Mouse (Mus musculus): ENCODE measurements around the gene Acsf2. TPM values are rescaled to one million over a fixed set of nuclear protein-coding genes. Genes with fewer than 3 reads are reported as not detected.

Acsf2 gene
- total and polyA plus RNA-seq, 3 experiments: 4.5 to 25.7 (median 7.5) TPM

- TF ChIP-seq TCF12 (IDR thresholded peaks at IDR 0.05; ENCODE audit: low read depth, low read length) (peak; percentile 98), PAX5 (IDR thresholded peaks at IDR 0.05; ENCODE audit: low read length) (no peak), USF1 (IDR thresholded peaks at IDR 0.05; ENCODE audit: low read depth, low read length) (no peak; the same call in 1 of the 2 replicates), E2F4 (IDR thresholded peaks at IDR 0.05; ENCODE audit: insufficient replicate concordance, low read depth, low read length) (no peak), MXI1 (IDR thresholded peaks at IDR 0.05; ENCODE audit: low read depth, low read length) (peak; percentile 82; the same call in 1 of the 2 replicates), POLR2AphosphoS2 (IDR thresholded peaks at IDR 0.05; ENCODE audit: low read depth, low read length) (peak; percentile 37; the same call in 1 of the 2 replicates), SIN3A (IDR thresholded peaks at IDR 0.05; ENCODE audit: low read length) (peak; percentile 98), JUN (IDR thresholded peaks at IDR 0.05; ENCODE audit: insufficient read depth, low read depth, low read length) (no peak), TBP (conservative IDR thresholded peaks at IDR 0.05; ENCODE audit: low read depth, low read length) (peak; percentile 64; the same call in 1 of the 2 replicates), ZC3H11A (IDR thresholded peaks at IDR 0.05; ENCODE audit: low read depth, low read length) (no peak), BHLHE40 (IDR thresholded peaks at IDR 0.05; ENCODE audit: low read depth, low read length) (peak; percentile 55; the same call in 1 of the 2 replicates), ZMIZ1 (IDR thresholded peaks at IDR 0.05; ENCODE audit: low read depth, low read length) (peak; percentile 95), GABPA (IDR thresholded peaks at IDR 0.05; ENCODE audit: insufficient replicate concordance, low read depth, low read length) (peak; percentile 95), HCFC1 (IDR thresholded peaks at IDR 0.05; ENCODE audit: low read depth, low read length) (peak; percentile 91), MAX (IDR thresholded peaks at IDR 0.05; ENCODE audit: low read length) (no peak; the same call in 1 of the 2 replicates), NRF1 (IDR thresholded peaks at IDR 0.05; ENCODE audit: low read depth, low read length) (peak; percentile 58), RCOR1 (conservative IDR thresholded peaks at IDR 0.05; ENCODE audit: low read depth, low read length) (no peak), EP300 (IDR thresholded peaks at IDR 0.05; ENCODE audit: low read length) (no peak), ETS1 (conservative IDR thresholded peaks at IDR 0.05; ENCODE audit: low read depth, low read length) (peak; percentile 42), MAZ (IDR thresholded peaks at IDR 0.05; ENCODE audit: low read depth, low read length) (peak; percentile 52; the same call in 1 of the 2 replicates)
Measured at GRCm38 (mm10) chr11:94629199-94629883, 27.7 kb upstream of the Acsf2 start, which contains the start of gene Lrrc59 (continued).

- Histone ChIP-seq H3K4me3 (replicated peaks in 1 of 3; ENCODE audit: low read depth in 2 of 3, low read length in 2 of 3, poor library complexity in 1 of 3) (no peak overlapping the region), H3K36me3 (replicated peaks in 1 of 2; ENCODE audit: control insufficient read depth in 1 of 2, insufficient read depth in 1 of 2, low read length in 1 of 2) (no peaks in the 10 kb centered on the region), H3K9ac (ENCODE audit: insufficient read depth, low read depth) (no peak overlapping the region), H3K27ac (ENCODE audit: insufficient read depth, low read depth) (no peak overlapping the region), H3K27me3 (replicated peaks) (no peaks in the 10 kb centered on the region), H3K79me2 (replicated peaks; ENCODE audit: control insufficient read depth, extremely low read depth, insufficient read depth, poor library complexity, severe bottlenecking) (no peaks in the 10 kb centered on the region), H3K4me2 (ENCODE audit: insufficient read depth, low read depth, poor library complexity, severe bottlenecking) (peak overlapping the region; percentile 7), H3K9me3 (replicated peaks; ENCODE audit: low read length) (peaks cover 10% of the 10 kb centered on the region), H3K4me1 (ENCODE audit: control insufficient read depth in 1 of 2, insufficient read depth in 2 of 2) (peaks cover 9 to 21% of the 10 kb centered on the region in 2 experiments)
- no peak for TF ChIP-seq RAD21 (IDR thresholded peaks at IDR 0.05; ENCODE audit: low read depth, low read length)
- TF ChIP-seq ZKSCAN1 (IDR thresholded peaks at IDR 0.05; ENCODE audit: borderline replicate concordance, low read depth, low read length): no peak
- TF ChIP-seq ZNF384 (IDR thresholded peaks at IDR 0.05; ENCODE audit: low read depth, low read length): peak; percentile 44
- TF ChIP-seq HCFC1 (IDR thresholded peaks at IDR 0.05; ENCODE audit: low read depth, low read length): no peak
- TF ChIP-seq ZC3H11A (IDR thresholded peaks at IDR 0.05; ENCODE audit: low read depth, low read length): no peak
- no peak for TF ChIP-seq USF2 (conservative IDR thresholded peaks at IDR 0.05; ENCODE audit: low read depth, low read length)
- 0 out of 2 replicates have a peak, but pooled peaks have one; percentile 57 for TF ChIP-seq MYC (IDR thresholded peaks at IDR 0.05; ENCODE audit: low read depth, low read length)
- TF ChIP-seq E2F4 (IDR thresholded peaks at IDR 0.05; ENCODE audit: insufficient replicate concordance, low read depth, low read length): no peak
- no peak for TF ChIP-seq MXI1 (IDR thresholded peaks at IDR 0.05; ENCODE audit: low read depth, low read length)
- peak; percentile 60 for TF ChIP-seq BHLHE40 (IDR thresholded peaks at IDR 0.05; ENCODE audit: low read depth, low read length)
- peak; percentile 99 for TF ChIP-seq JUND (conservative IDR thresholded peaks at IDR 0.05; ENCODE audit: low read depth, low read length)
- TF ChIP-seq TCF12 (IDR thresholded peaks at IDR 0.05; ENCODE audit: low read depth, low read length): peak; percentile 58; the same call in 1 of the 2 replicates
- no peak for TF ChIP-seq GABPA (IDR thresholded peaks at IDR 0.05; ENCODE audit: insufficient replicate concordance, low read depth, low read length)
- TF ChIP-seq POLR2AphosphoS2 (IDR thresholded peaks at IDR 0.05; ENCODE audit: low read depth, low read length): no peak
- no peak for TF ChIP-seq NELFE (IDR thresholded peaks at IDR 0.05; ENCODE audit: low read depth, low read length)
- no peak for TF ChIP-seq MEF2A (IDR thresholded peaks at IDR 0.05; ENCODE audit: borderline replicate concordance, low read depth, low read length)
- peak; percentile 60; the same call in 1 of the 2 replicates for TF ChIP-seq MAFK (IDR thresholded peaks at IDR 0.05; ENCODE audit: insufficient replicate concordance, low read length)
- TF ChIP-seq ELF1 (IDR thresholded peaks at IDR 0.05; ENCODE audit: low read depth, low read length): no peak
- peak; percentile 96 for TF ChIP-seq JUN (IDR thresholded peaks at IDR 0.05; ENCODE audit: insufficient read depth, low read depth, low read length)
- TF ChIP-seq CTCF (conservative IDR thresholded peaks at IDR 0.05 in 1 of 2, IDR thresholded peaks at IDR 0.05 in 1 of 2; ENCODE audit: low read depth in 2 of 2, low read length in 2 of 2): peak in 1 of 2 experiments; percentile 12; a peak in 1 of 4 replicates
- peak; percentile 96 for TF ChIP-seq IRF4 (IDR thresholded peaks at IDR 0.05; ENCODE audit: low read depth, low read length)
- peak; percentile 92 for TF ChIP-seq EP300 (IDR thresholded peaks at IDR 0.05; ENCODE audit: low read length)
- dilution Hi-C loops (cut with MboI; ENCODE audit: extremely low pct_ligation_motif_present, extremely low pct_unique_long_range_greater_than_20kb, low sequenced_read_pairs): no loop called here
- DNase-seq (ENCODE audit: extremely low read depth): peak; percentile 66
- in situ Hi-C loops (cut with MboI; ENCODE audit: low pct_ligation_motif_present, low pct_unique_long_range_greater_than_20kb, low sequenced_read_pairs): no loop called here
Measured at GRCm38 (mm10) chr11:94622162-94622561, 20.5 kb upstream of the Acsf2 start.
